Mouse (Mus musculus) cerebellum, adult 11 months (tissue): ENCODE data around the gene Slco2b1.
A peak's percentile ranks its signal among the peaks of the same experiment; 100 is the strongest.
"Not testable (repeated sequence)": the region's sequence is repeated elsewhere in the genome, so short reads cannot be mapped to it uniquely, and the experiment has no call there.

Experiments
- DNase-seq: peaks from one replicate; pipeline ENCODE4 v3.0.0; 2022

Gene Slco2b1

DNA sequence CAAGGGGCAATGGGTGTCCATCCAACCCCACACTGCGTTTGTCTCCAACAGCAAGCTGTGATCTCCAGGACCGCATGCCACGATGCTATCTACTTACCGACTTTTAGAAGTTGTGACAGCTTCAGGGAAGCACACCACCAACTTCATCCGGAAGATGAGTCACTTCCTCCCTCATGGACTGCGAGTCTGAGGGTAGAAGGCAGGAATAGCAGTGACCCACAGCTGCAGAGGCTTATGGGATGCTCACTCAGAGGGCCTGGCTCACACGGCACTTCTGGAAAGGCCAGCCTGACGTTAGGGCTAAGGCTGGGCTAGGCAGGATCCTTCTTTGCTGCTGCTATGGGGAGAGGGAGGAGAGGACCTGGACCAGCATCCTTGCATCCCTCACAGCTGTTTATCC lies at the start of gene Slco2b1:
Gene Slco2b1, minus strand, starts transcription at position 175 of the 400 bp plus-strand sequence.
- DNase-seq, result no peak

DNA sequence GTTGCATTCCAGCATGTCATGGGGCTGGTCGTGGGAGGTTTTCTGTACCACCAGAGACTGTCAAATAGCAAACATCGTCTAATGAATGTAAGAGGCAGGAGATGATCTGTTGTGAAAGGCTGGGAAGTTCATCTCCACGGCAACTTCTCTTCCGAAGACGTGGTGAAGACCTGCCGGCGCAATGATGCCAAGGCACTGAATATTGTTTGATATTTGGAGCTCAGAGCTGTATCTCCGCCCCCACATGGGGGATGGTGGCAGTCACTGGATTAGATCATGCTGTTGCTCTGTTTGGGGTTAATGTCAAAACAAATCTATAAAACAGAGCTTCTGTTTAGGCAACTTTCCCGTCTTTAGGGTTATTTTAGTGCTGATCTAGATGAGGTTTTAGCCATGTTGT lies 28.1 kb upstream of the Slco2b1 start:
- DNase-seq, result no peak

DNA sequence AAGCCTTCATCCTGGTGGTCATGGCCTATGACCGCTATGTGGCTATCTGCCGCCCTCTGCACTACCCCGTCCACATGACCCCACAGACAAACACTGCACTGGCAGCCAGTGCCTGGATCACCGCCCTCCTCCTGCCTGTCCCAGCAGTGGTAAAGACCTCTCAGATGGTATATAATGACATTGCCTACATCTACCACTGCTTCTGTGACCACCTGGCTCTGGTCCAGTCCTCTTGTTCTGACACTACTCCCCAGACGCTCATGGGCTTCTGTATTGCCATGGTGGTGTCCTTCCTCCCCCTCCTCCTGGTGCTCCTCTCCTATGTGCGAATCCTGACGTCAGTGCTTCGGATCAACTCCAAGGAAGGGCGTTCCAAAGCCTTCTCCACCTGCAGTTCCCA lies 24.4 kb upstream of the Slco2b1 start:
- DNase-seq, result not testable (repeated sequence)

DNA sequence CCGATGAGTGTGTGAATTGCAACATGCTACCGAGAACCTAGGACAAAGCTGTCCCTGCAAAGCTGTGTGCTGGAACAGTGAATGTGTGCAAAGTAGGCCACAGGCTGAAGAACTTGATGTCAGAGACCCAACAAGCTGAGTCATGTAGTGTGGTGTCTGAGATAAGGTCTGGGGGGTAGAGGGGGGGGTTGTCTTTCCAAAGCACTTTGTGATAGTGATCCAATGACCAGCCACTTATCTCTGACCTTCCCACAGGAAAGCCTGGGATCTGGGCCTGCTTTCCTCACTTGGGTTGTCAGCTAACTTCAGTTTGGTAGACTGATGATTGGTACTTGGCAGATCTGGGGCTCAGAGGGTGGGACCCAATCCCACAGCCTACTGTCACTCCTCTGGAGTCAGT lies 23.5 kb upstream of the Slco2b1 start:
- no peak for DNase-seq

GRCm38 (mm10) chr7:99729973-99730372 lies 18.8 kb upstream of the Slco2b1 start, which contains the start of gene Olfr520:
Gene Olfr520 (plus strand): TSS chr7:99730273.
- no peak for DNase-seq

DNA sequence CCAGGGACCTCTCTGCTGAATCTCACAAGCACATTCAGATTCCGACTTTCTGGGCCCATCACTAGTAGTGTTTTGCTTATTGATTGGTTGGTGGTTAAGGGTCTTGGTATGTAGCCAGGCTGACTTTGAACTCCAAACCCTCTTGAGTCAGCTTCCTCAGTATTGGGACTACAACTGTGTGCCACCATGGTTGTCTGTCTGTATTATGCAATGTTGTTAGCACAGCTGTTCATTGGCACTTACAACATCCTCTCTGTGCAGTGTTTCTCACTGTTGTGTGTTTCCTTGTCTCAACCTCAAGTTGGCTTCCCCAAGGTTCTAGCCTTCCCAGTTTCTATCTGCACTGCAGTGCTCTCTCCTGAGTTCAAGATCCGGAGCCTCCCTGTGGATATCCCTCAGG lies 5.4 kb upstream of the Slco2b1 start:
- DNase-seq, result no peak

DNA sequence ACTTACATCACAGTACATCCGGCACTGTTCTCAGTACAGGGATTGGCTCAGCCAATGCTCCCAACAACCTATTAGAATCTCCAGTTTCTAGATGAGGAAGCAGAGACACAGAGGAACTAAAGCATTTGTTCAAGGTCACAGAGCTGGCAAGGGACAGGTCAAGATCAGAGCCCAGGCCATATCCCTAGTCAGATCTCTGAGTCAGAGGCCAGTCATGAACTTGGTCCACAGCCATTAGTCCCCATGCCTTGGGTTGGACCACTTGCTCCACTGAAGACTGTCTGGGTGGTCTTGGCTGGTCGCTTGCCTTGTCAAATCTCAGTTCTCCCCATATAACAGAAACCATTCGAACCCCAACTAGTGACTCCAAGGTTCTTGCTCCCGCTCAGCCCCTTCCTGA lies 1.3 kb upstream of the Slco2b1 start:
- DNase-seq, result no peak

- DNase-seq, result peak; percentile 55
Observed at GRCm38 (mm10) chr7:99710476-99710875, 664 bp downstream of the Slco2b1 start.

- no peak for DNase-seq
Observed at GRCm38 (mm10) chr7:99709992-99710391, 1.1 kb downstream of the Slco2b1 start.

- DNase-seq, result no peak
Observed at GRCm38 (mm10) chr7:99708750-99709149, 2.4 kb downstream of the Slco2b1 start.

GRCm38 (mm10) chr7:99708301-99708721 lies 2.8 kb downstream of the Slco2b1 start:
- DNase-seq, result peak; percentile 51

GRCm38 (mm10) chr7:99707671-99708070 lies 3.5 kb downstream of the Slco2b1 start:
- no peak for DNase-seq

- no peak for DNase-seq
Observed at GRCm38 (mm10) chr7:99707038-99707595, 4.0 kb downstream of the Slco2b1 start.

GRCm38 (mm10) chr7:99706341-99707037 lies 4.7 kb downstream of the Slco2b1 start:
- no peak for DNase-seq

DNA sequence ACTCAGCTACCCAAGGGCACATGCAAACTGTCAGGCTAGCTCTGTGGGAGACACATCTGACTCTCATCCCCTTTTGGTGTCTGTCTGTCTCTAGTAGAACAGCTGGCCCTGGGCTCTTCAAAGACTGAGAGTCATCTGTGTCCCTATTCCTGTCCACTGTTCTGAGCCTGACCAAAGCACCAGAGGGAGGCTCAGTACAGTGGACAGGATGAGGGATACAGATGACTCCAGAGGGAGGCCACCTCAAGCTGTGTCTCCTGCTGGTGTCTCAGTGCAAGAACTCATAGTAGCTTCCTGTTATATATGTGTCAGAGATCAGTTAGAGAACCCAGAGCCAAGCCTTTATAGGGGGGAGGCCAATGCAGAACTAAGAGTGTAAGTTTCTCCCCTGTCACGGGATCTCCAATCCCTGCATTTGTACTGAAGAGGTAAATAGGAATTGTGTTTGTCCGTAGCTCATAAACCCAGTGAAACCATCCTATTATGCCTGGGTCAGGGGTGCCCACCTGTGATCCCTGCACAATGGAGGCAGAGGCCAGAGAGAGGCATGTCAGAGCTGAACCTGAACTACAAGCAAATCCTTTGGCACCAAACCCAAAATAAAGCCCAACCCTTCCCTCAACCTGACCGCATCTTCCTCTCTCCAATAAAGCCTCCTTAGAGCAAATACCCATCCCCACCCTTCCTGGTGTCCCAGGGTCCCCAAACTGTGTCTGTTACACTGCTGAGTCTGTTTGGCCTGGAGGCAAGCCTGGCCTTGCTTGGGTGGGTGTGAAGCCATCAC lies 6.2 kb downstream of the Slco2b1 start:
- no peak for DNase-seq

GRCm38 (mm10) chr7:99702201-99702600 lies 8.9 kb downstream of the Slco2b1 start:
- no peak for DNase-seq

GRCm38 (mm10) chr7:99700641-99701040 lies 10.5 kb downstream of the Slco2b1 start:
- no peak for DNase-seq

DNA sequence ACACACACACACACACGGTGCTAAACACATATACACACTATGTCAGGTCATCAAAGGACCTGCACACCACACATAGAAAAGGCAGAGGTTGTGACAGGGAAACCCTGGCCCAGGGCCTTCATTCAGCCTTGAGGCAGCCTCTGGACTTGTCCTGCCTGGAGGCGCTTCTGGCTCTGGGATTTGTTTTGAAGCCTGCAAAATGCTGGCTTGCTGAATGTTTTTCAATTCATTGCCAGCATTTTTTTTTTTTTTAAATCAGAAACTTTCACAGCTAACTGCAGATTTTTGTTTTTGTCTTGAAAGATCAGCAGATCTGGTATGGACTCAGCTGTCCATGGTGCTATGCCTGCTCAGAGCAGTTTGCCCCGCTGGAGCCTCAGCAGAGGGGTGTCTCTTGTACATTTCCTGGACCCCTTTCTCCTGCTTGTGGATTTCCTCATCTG lies 11.4 kb downstream of the Slco2b1 start:
- DNase-seq, result no peak

DNA sequence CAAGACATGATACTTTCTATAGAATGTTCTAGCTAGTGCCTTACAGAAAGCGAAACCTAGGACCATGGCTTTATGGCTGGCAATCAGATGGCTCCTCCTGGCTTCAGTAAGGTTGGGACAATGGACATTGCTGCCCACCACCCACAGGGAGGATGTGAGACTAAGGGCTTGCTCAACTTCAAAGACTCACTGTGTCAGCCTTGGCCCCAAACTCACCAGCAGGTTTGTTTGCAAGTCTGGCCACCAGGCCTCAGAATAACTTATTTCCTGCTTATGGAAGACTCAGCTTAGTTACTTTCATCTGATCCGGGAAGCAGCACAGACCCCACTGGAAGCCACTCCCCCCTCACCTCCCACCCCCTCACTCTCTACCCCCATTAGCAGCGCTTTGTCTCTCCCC lies 12.0 kb downstream of the Slco2b1 start:
- DNase-seq, result no peak

GRCm38 (mm10) chr7:99698576-99698975 lies 12.6 kb downstream of the Slco2b1 start:
- DNase-seq, result peak; percentile 45

DNA sequence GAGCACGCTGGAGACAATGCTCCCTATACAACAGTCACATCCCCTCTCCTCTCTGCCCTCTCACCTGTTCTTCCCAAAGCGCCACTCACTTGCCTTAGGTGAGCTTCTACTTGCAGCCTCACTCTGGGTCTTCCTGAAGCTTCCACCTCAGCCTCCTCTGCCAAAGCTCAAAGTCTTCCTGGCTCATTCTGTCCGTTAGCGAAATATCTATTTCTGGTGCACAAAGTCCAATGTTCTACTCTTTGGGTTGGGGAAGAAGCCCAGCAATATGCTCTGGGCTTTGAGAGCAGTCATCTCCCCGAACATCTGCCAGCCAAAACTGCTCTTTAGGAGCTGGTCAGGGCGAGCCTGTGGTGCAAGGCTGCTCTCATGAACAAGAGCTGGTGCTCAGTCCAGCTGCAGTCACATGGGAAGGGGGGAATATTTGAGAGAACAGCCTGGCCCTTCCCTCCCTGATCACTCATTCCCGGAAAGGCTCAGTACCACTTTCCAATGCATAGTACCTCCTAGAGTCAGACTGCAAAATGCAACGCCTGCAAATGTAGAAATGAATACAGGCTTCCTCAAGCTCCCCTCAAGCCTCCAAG lies 15.6 kb downstream of the Slco2b1 start:
- no peak for DNase-seq

GRCm38 (mm10) chr7:99694424-99694823 lies 16.7 kb downstream of the Slco2b1 start:
- DNase-seq, result not testable (repeated sequence)

- no peak for DNase-seq
Observed at GRCm38 (mm10) chr7:99693976-99694375, 17.2 kb downstream of the Slco2b1 start.
